ENCODE assay signal across 11 mouse cellular contexts in genomic region chr12:89041429-89042107, GRCm38 (mm10).
DNase-seq lines count a peak whose midpoint lies in the region; ATAC-seq lines count a peak whose summit lies in the region.
"Had no signal": no experiment of that assay in that cellular context is flagged by ENCODE, and none has a peak within 500 bp of the region (broad histone marks: within the 10 kb centered on the region; RNA-seq: fewer than 3 reads in every experiment).

No protein-coding gene starts in this region.

- H3K27ac ChIP-seq in midbrain, embryonic 11.5 days (ENCODE audit: low read depth, low read length) = no peak overlapping the region
- H3K27ac ChIP-seq in midbrain, embryonic 16.5 days (ENCODE audit: low read length) = no peak overlapping the region
- peak overlapping the region; percentile 51 for H3K27ac ChIP-seq in hindbrain, embryonic 14.5 days
- H3K27ac ChIP-seq in limb, embryonic 10.5 days = no peak overlapping the region
- H3K27ac ChIP-seq: heart, embryonic 13.5 days had no signal

- H3K36me3 ChIP-seq in midbrain, embryonic 11.5 days (ENCODE audit: control insufficient read depth, insufficient read depth, low read length) = no peaks in the 10 kb centered on the region
- no peaks in the 10 kb centered on the region for H3K36me3 ChIP-seq in midbrain, embryonic 16.5 days (ENCODE audit: control insufficient read depth, insufficient read depth, low read length)
- H3K36me3 ChIP-seq in hindbrain, embryonic 14.5 days (replicated peaks; ENCODE audit: control insufficient read depth, insufficient read depth) = no peaks in the 10 kb centered on the region
- no peaks in the 10 kb centered on the region for H3K36me3 ChIP-seq in limb, embryonic 10.5 days
- H3K36me3 ChIP-seq: G1E; heart, embryonic 13.5 days had no signal

- H3K4me2 ChIP-seq in midbrain, embryonic 11.5 days = no peak overlapping the region
- no peak overlapping the region for H3K4me2 ChIP-seq in midbrain, embryonic 16.5 days (ENCODE audit: low read length)
- no peak overlapping the region for H3K4me2 ChIP-seq in hindbrain, embryonic 14.5 days (replicated peaks)
- H3K4me2 ChIP-seq: heart, embryonic 13.5 days had no signal

- DNase-seq in midbrain, embryonic 11.5 days (ENCODE audit: low spot score, missing footprints) = peak; percentile 84
- DNase-seq in embryo, embryonic 10 days (ENCODE audit: low spot score) = peak; percentile 44
- peak; percentile 41 for DNase-seq in hindbrain, embryonic 14.5 days (ENCODE audit: low spot score)
- peak; percentile 85 for DNase-seq in retina, embryonic 14.5 days (ENCODE audit: low spot score)
- no peak for DNase-seq in limb, embryonic 10.5 days (ENCODE audit: low spot score)
- DNase-seq in thymus, postnatal 25 days = no peak

- no peaks in the 10 kb centered on the region for H3K9me3 ChIP-seq in midbrain, embryonic 11.5 days (ENCODE audit: control insufficient read depth, low read length)
- H3K9me3 ChIP-seq in midbrain, embryonic 16.5 days (replicated peaks; ENCODE audit: control insufficient read depth, low read length, poor library complexity, severe bottlenecking) = no peaks in the 10 kb centered on the region
- no peaks in the 10 kb centered on the region for H3K9me3 ChIP-seq in hindbrain, embryonic 14.5 days (ENCODE audit: control insufficient read depth, low read length)
- H3K9me3 ChIP-seq in limb, embryonic 10.5 days (replicated peaks) = no peaks in the 10 kb centered on the region
- H3K9me3 ChIP-seq: G1E; heart, embryonic 13.5 days had no signal

- WGBS in midbrain, embryonic 11.5 days = 64% methylated on average over 2 of the region's 2 CpGs
- 56% methylated on average over 2 of the region's 2 CpGs for WGBS in midbrain, embryonic 16.5 days
- WGBS in hindbrain, embryonic 14.5 days = 45% methylated on average over 2 of the region's 2 CpGs
- 79% methylated on average over 2 of the region's 2 CpGs for WGBS in limb, embryonic 10.5 days

- H3K27me3 ChIP-seq in midbrain, embryonic 11.5 days (ENCODE audit: control insufficient read depth, insufficient read depth, low read length) = no peaks in the 10 kb centered on the region
- H3K27me3 ChIP-seq in midbrain, embryonic 16.5 days (ENCODE audit: control insufficient read depth, insufficient read depth, low read depth, low read length) = no peaks in the 10 kb centered on the region
- no peaks in the 10 kb centered on the region for H3K27me3 ChIP-seq in hindbrain, embryonic 14.5 days (ENCODE audit: control insufficient read depth, insufficient read depth, low read length)
- H3K27me3 ChIP-seq in limb, embryonic 10.5 days (ENCODE audit: low read depth, poor library complexity, severe bottlenecking) = no peaks in the 10 kb centered on the region
- H3K27me3 ChIP-seq: heart, embryonic 13.5 days had no signal

- H3K4me3 ChIP-seq in midbrain, embryonic 11.5 days (ENCODE audit: low read depth, low read length) = no peak overlapping the region
- no peak overlapping the region for H3K4me3 ChIP-seq in midbrain, embryonic 16.5 days (ENCODE audit: low read depth, low read length)
- no peak overlapping the region for H3K4me3 ChIP-seq in hindbrain, embryonic 14.5 days (replicated peaks; ENCODE audit: low read length)
- H3K4me3 ChIP-seq in limb, embryonic 10.5 days = no peak overlapping the region
- H3K4me3 ChIP-seq: heart, embryonic 13.5 days had no signal

- peak; percentile 84 for ATAC-seq in midbrain, embryonic 11.5 days (ENCODE audit: low FRiP score)
- no peak for ATAC-seq in midbrain, embryonic 16.5 days
- peak; percentile 69 for ATAC-seq in hindbrain, embryonic 14.5 days (ENCODE audit: low FRiP score)
- no peak for ATAC-seq in granulocyte monocyte progenitor cell, adult 5-6 weeks (replicated peaks; ENCODE audit: poor library complexity, severe bottlenecking)
- ATAC-seq: intestine, postnatal 0 days had no signal

- H3K4me1 ChIP-seq in midbrain, embryonic 11.5 days (ENCODE audit: control insufficient read depth, insufficient read depth, low read length) = no peaks in the 10 kb centered on the region
- no peaks in the 10 kb centered on the region for H3K4me1 ChIP-seq in midbrain, embryonic 16.5 days (ENCODE audit: control insufficient read depth, insufficient read depth, low read length)
- H3K4me1 ChIP-seq in hindbrain, embryonic 14.5 days (replicated peaks; ENCODE audit: control insufficient read depth, insufficient read depth, low read length) = no peaks in the 10 kb centered on the region
- no peaks in the 10 kb centered on the region for H3K4me1 ChIP-seq in limb, embryonic 10.5 days
- H3K4me1 ChIP-seq: heart, embryonic 13.5 days had no signal

- H3K9ac ChIP-seq in midbrain, embryonic 11.5 days (ENCODE audit: low read length) = no peak overlapping the region
- no peak overlapping the region for H3K9ac ChIP-seq in midbrain, embryonic 16.5 days (ENCODE audit: low read depth, low read length)
- H3K9ac ChIP-seq in hindbrain, embryonic 14.5 days = no peak overlapping the region
- H3K9ac ChIP-seq: heart, embryonic 13.5 days had no signal

Comparison
In these comparisons a context has a peak if more than half of its experiments do, and no peak if none do; other contexts are left out.
1. ATAC-seq: peak in midbrain, embryonic 11.5 days (single experiment) and hindbrain, embryonic 14.5 days (single experiment); none in midbrain, embryonic 16.5 days (single experiment) and granulocyte monocyte progenitor cell, adult 5-6 weeks (single experiment).
2. DNase-seq: peak in midbrain, embryonic 11.5 days (single experiment), embryo, embryonic 10 days (single experiment), hindbrain, embryonic 14.5 days (single experiment) and retina, embryonic 14.5 days (single experiment); none in limb, embryonic 10.5 days (single experiment) and thymus, postnatal 25 days (single experiment).